ENCODE assay signal across 7 mouse cellular contexts in the genomic region with DNA sequence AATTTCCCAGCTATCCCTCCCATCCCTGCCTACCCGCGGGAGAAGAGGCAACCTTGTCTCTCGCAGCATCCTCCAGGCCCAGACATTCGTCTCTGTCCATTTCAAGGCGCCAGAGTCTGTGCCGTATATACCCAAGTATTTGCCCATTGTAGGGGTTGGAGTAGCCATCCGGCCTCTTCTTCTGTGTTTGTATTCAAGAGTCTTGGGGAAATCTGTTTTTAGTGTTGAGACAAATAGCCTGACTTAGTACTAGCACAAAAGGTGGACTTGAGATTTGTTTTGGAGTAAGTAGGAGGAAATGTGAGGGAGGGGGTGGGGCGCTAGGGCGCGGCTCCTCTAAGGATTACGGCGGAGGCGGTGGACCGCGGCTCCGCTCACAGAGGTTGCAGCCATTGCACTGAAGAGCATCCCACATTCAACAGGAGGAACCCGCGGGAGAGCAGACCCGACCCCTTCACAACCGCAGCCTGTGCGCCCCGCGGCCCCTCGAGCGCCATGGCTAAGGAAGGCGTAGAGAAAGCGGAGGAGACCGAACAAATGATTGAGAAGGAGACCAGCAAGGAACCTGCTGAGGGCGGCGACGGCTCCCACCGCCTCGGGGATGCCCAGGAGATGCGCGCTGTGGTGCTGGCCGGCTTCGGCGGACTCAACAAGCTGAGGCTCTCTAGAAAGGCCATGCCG. TPM values are rescaled to one million over a fixed set of nuclear protein-coding genes. Genes with fewer than 3 reads are reported as not detected.
A peak's percentile ranks its signal among the peaks of the same experiment; 100 is the strongest.
DNase-seq lines count a peak whose midpoint lies in the region; ATAC-seq and TF ChIP-seq lines count a peak whose summit lies in the region.

A gene (plus strand): TSS at position 392 of the 681 bp plus-strand sequence.

- H3K9ac ChIP-seq in hindbrain, embryonic 16.5 days (ENCODE audit: low read depth, low read length), result peak within 1 kb of the TSS; percentile 75
- H3K9ac ChIP-seq in limb, embryonic 14.5 days (ENCODE audit: low read depth, low read length, severe bottlenecking), result peak within 1 kb of the TSS; percentile 46

- no peaks in the 10 kb centered on the region for H3K9me3 ChIP-seq in embryonic facial prominence, embryonic 10.5 days
- no peaks in the 10 kb centered on the region for H3K9me3 ChIP-seq in hindbrain, embryonic 16.5 days (ENCODE audit: control insufficient read depth, low read length)
- no peaks in the 10 kb centered on the region for H3K9me3 ChIP-seq in limb, embryonic 14.5 days (ENCODE audit: control insufficient read depth, low read length)

- under 1% methylated on average over 39 of the region's 39 CpGs for WGBS in embryonic facial prominence, embryonic 10.5 days
- WGBS in hindbrain, embryonic 16.5 days, result under 1% methylated on average over 39 of the region's 39 CpGs
- WGBS in limb, embryonic 14.5 days, result under 1% methylated on average over 39 of the region's 39 CpGs

- peak within 1 kb of the TSS; percentile 70 for H3K27ac ChIP-seq in embryonic facial prominence, embryonic 10.5 days (replicated peaks)
- peak within 1 kb of the TSS; percentile 72 for H3K27ac ChIP-seq in hindbrain, embryonic 16.5 days (ENCODE audit: low read depth, low read length)
- no peak within 1 kb of the TSS for H3K27ac ChIP-seq in limb, embryonic 14.5 days (replicated peaks; ENCODE audit: low read depth, low read length)

- H3K4me3 ChIP-seq in embryonic facial prominence, embryonic 10.5 days, result peak within 1 kb of the TSS; percentile 77
- H3K4me3 ChIP-seq in hindbrain, embryonic 16.5 days (ENCODE audit: low read length), result peak within 1 kb of the TSS; percentile 81
- peak within 1 kb of the TSS; percentile 53 for H3K4me3 ChIP-seq in limb, embryonic 14.5 days (replicated peaks; ENCODE audit: low read length)

- H3K36me3 ChIP-seq in embryonic facial prominence, embryonic 10.5 days (replicated peaks), result no peaks in the 10 kb centered on the region
- H3K36me3 ChIP-seq in hindbrain, embryonic 16.5 days (ENCODE audit: control insufficient read depth, insufficient read depth, low read length), result no peaks in the 10 kb centered on the region
- H3K36me3 ChIP-seq in limb, embryonic 14.5 days (ENCODE audit: control insufficient read depth, insufficient read depth, low read length), result no peaks in the 10 kb centered on the region

- ATAC-seq in hindbrain, embryonic 16.5 days, result peak; percentile 92
- ATAC-seq in limb, embryonic 14.5 days (ENCODE audit: low FRiP score, low read depth), result no peak; the same call in 1 of the 2 replicates
- ATAC-seq in erythroblast, adult 5-6 weeks (replicated peaks; ENCODE audit: low FRiP score, poor library complexity, severe bottlenecking), result no peak

- no peak for TF ChIP-seq POLR2A in limb, embryonic 14.5 days (IDR thresholded peaks at IDR 0.05; ENCODE audit: borderline replicate concordance, extremely low read depth, insufficient read depth, insufficient read length)

- peak within 1 kb of the TSS; percentile 73 for H3K4me2 ChIP-seq in hindbrain, embryonic 16.5 days (ENCODE audit: low read length)
- peak within 1 kb of the TSS; percentile 88 for H3K4me2 ChIP-seq in limb, embryonic 14.5 days (replicated peaks; ENCODE audit: low read depth, low read length, severe bottlenecking)

- peaks cover 29% of the 10 kb centered on the region for H3K4me1 ChIP-seq in embryonic facial prominence, embryonic 10.5 days
- H3K4me1 ChIP-seq in hindbrain, embryonic 16.5 days (ENCODE audit: control insufficient read depth, insufficient read depth, low read depth, low read length), result peaks cover 8% of the 10 kb centered on the region; the same call in 1 of the 2 replicates
- H3K4me1 ChIP-seq in limb, embryonic 14.5 days (ENCODE audit: control insufficient read depth, insufficient read depth, low read length), result 0 out of 2 replicates have a peak, but pooled peaks cover 4% of the 10 kb centered on the region

- peak; percentile 85 for DNase-seq in MN1 (ENCODE audit: low spot score)
- DNase-seq in adrenal gland, adult 2 months, result peak; percentile 19
- peak; percentile 72 for DNase-seq in embryonic facial prominence, embryonic 10.5 days (ENCODE audit: low spot score)
- DNase-seq in limb, embryonic 14.5 days (ENCODE audit: low spot score), result peak; percentile 17
- peak; percentile 40 for DNase-seq in retina, postnatal 7 days (ENCODE audit: low read depth, low spot score)

- H3K27me3 ChIP-seq in embryonic facial prominence, embryonic 10.5 days (replicated peaks; ENCODE audit: low read depth, poor library complexity, severe bottlenecking), result peaks cover 39% of the 10 kb centered on the region
- no peaks in the 10 kb centered on the region for H3K27me3 ChIP-seq in hindbrain, embryonic 16.5 days (replicated peaks; ENCODE audit: control insufficient read depth, insufficient read depth, low read length)
- H3K27me3 ChIP-seq in limb, embryonic 14.5 days (ENCODE audit: control insufficient read depth, insufficient read depth, low read length), result peaks cover 28% of the 10 kb centered on the region

RNA-seq across cellular contexts. Expression of the gene that starts here (rescaled TPM):
- 10 to 100 TPM; 13.0 to 22.0 TPM for total RNA-seq in adrenal gland, adult 2 months (2021)
- 2.6 and 4.2 TPM in 2 replicates for polyA plus RNA-seq in adrenal gland, adult 2 months (2012; rRNA removed)
- 4.4 and 5.9 TPM in 2 replicates for polyA plus RNA-seq in embryonic facial prominence, embryonic 10.5 days (2016; fragmentation: Nextera tagmentation; extraction: Ambion mirVana)
- polyA plus RNA-seq in hindbrain, embryonic 16.5 days (2015; fragmentation: Nextera tagmentation; extraction: Ambion mirVana), result 76.2 and 79.7 TPM in 2 replicates
- 9.9 and 10.7 TPM in 2 replicates for polyA plus RNA-seq in limb, embryonic 14.5 days (2012; rRNA removed)
- polyA plus RNA-seq in limb, embryonic 14.5 days (2014; fragmentation: Nextera tagmentation; extraction: Ambion mirVana), result 3.4 and 3.9 TPM in 2 replicates
- total RNA-seq in erythroblast, adult 5-6 weeks (2015; ENCODE audit: low replicate concordance), result not detected in 2 replicates
- total RNA-seq in erythroblast, adult 5-6 weeks (2017; ENCODE audit: low replicate concordance), result not detected in 2 replicates

Comparison
In these comparisons a context has a peak if more than half of its experiments do, and no peak if none do; other contexts are left out.
1. RNA of the gene that starts here (total RNA-seq): 13.0 to 22.0 TPM in adrenal gland, adult 2 months; not detected in erythroblast, adult 5-6 weeks; every median in the first group is over 10 times any median in the second.
2. DNase-seq: peak in every context shown above with its lines; median percentile 85 in MN1; 72 in embryonic facial prominence, embryonic 10.5 days; 40 in retina, postnatal 7 days; 19 in adrenal gland, adult 2 months; 17 in limb, embryonic 14.5 days.
3. Peak in every context shown above with its lines, with median percentiles within 50 percentile points of each other: H3K4me3 ChIP-seq.